Mouse (Mus musculus) stomach, embryonic 16.5 days (tissue): ENCODE results near the gene Hs3st6. TPM values are rescaled to one million over a fixed set of nuclear protein-coding genes. Genes with fewer than 3 reads are reported as not detected.
A peak's percentile ranks its signal among the peaks of the same experiment; 100 is the strongest.

Experiments used
- ATAC-seq: fragments of 200-750 bp; cut with Nextera tagmentation; 2 replicates; pipeline ENCODE4 v1.8.0; 2017; ENCODE audit warnings: moderate number of reproducible peaks, moderate TSS enrichment; ENCODE audit not compliant: insufficient read depth, low FRiP score
- H3K27ac ChIP-seq: fragments of 300-500 bp; sonication (generic); 2 replicates; pipeline ENCODE4 v1.5.1; 2014; ENCODE audit warnings: low read length
- H3K27me3 ChIP-seq: fragments of 300-500 bp; sonication (generic); 2 replicates; pipeline ENCODE4 v1.6.1; 2014; ENCODE audit warnings: low read length, control low read depth, mixed read lengths; ENCODE audit not compliant: control insufficient read depth, insufficient read depth
- H3K36me3 ChIP-seq: fragments of 300-500 bp; sonication (generic); 2 replicates; pipeline ENCODE4 v1.6.1; 2014; ENCODE audit warnings: low read length; ENCODE audit not compliant: control insufficient read depth, insufficient read depth
- H3K4me1 ChIP-seq: fragments of 300-500 bp; sonication (generic); 2 replicates; pipeline ENCODE4 v1.6.1; 2014; ENCODE audit warnings: low read length, control low read depth, mixed read lengths; ENCODE audit not compliant: control insufficient read depth, insufficient read depth
- H3K4me2 ChIP-seq: fragments of 300-500 bp; sonication (generic); 2 replicates; pipeline ENCODE4 v1.6.1; 2014; ENCODE audit warnings: low read depth, low read length, mixed read lengths
- H3K4me3 ChIP-seq: fragments of 300-500 bp; sonication (generic); replicated peaks from 2 replicates; pipeline ENCODE4 v1.5.1; 2014; ENCODE audit warnings: mild to moderate bottlenecking, low read length
- H3K9ac ChIP-seq: fragments of 300-500 bp; sonication (generic); 2 replicates; pipeline ENCODE4 v1.6.1; 2014; ENCODE audit warnings: low read length
- H3K9me3 ChIP-seq: fragments of 300-500 bp; sonication (generic); replicated peaks from 2 replicates; pipeline ENCODE4 v1.6.1; 2016; ENCODE audit warnings: low read length, control low read depth; ENCODE audit not compliant: control insufficient read depth
- WGBS: fragments of 180-500 bp; shearing (Covaris S2); extraction: QIAGEN DNeasy Blood & Tissue Kit; methylation state at CpG from one replicate; pipeline ENCODE4 v1.1.7; 2014; 5-methylcytosine and 5-hydroxymethylcytosine counted together
- polyA plus RNA-seq: library from polyadenylated mRNA; unstranded; fragments of >200 nt; fragmentation: Nextera tagmentation; extraction: Ambion mirVana; gene quantifications from 2 replicates; pipeline ENCODE4 v1.2.1, GENCODE M21; 2015

Gene Hs3st6
- polyA plus RNA-seq: 0.81 and 1.0 TPM in 2 replicates

- Histone ChIP-seq H3K27me3 (peaks cover 49% of the 10 kb centered on the region), H3K4me2 (peak within 1 kb of the TSS; percentile 98), H3K36me3 (no peaks in the 10 kb centered on the region), H3K4me1 (peaks cover 10% of the 10 kb centered on the region; the same call in 1 of the 2 replicates), H3K4me3 (peak within 1 kb of the TSS; percentile 58), H3K9me3 (no peaks in the 10 kb centered on the region), H3K9ac (peak within 1 kb of the TSS; percentile 60), H3K27ac (no peak within 1 kb of the TSS)
- peak; percentile 88 for ATAC-seq
- under 1% methylated on average over 73 of the region's 82 CpGs for WGBS
These were observed at the start of gene Hs3st6 for GRCm38 (mm10) chr17:24752415-24753394. Gene Hs3st6 (plus strand): TSS chr17:24752988.

- WGBS: 95% methylated on average over 3 of the region's 3 CpGs
- Histone ChIP-seq H3K9me3 (no peaks in the 10 kb centered on the region), H3K4me3 (no peak overlapping the region), H3K4me2 (no peak overlapping the region), H3K27me3 (no peaks in the 10 kb centered on the region), H3K4me1 (peaks cover 16% of the 10 kb centered on the region; the same call in 1 of the 2 replicates), H3K9ac (no peak overlapping the region), H3K36me3 (peaks cover 23% of the 10 kb centered on the region), H3K27ac (no peak overlapping the region)
- no peak for ATAC-seq
These were observed 47.0 kb upstream of the Hs3st6 start for GRCm38 (mm10) chr17:24705821-24706220.

GRCm38 (mm10) chr17:24706982-24707800 is 45.6 kb upstream of the Hs3st6 start, which contains the start of gene Tbl3:
Gene Tbl3 (minus strand): TSS chr17:24707660.
- Histone ChIP-seq H3K27ac (peak within 1 kb of the TSS; percentile 78), H3K36me3 (peaks cover 18% of the 10 kb centered on the region; the same call in 1 of the 2 replicates), H3K4me3 (peak within 1 kb of the TSS; percentile 78), H3K4me1 (peaks cover 16% of the 10 kb centered on the region; the same call in 1 of the 2 replicates), H3K9me3 (no peaks in the 10 kb centered on the region), H3K27me3 (no peaks in the 10 kb centered on the region), H3K4me2 (peak within 1 kb of the TSS; percentile 56), H3K9ac (peak within 1 kb of the TSS; percentile 81)
- peak; percentile 87 for ATAC-seq
- 3% methylated on average over 32 of the region's 32 CpGs for WGBS

- H3K4me2 ChIP-seq: peak overlapping the region; percentile 56
- H3K36me3 ChIP-seq: peaks cover 11% of the 10 kb centered on the region; the same call in 1 of the 2 replicates
- H3K27me3 ChIP-seq: no peaks in the 10 kb centered on the region
- H3K9me3 ChIP-seq: no peaks in the 10 kb centered on the region
- H3K4me3 ChIP-seq: peak overlapping the region; percentile 78
- peak; percentile 11; the same call in 1 of the 2 replicates for ATAC-seq
- H3K9ac ChIP-seq: peak overlapping the region; percentile 81
- H3K4me1 ChIP-seq: peaks cover 16% of the 10 kb centered on the region; the same call in 1 of the 2 replicates
- 4% methylated on average over 24 of the region's 24 CpGs for WGBS
- H3K27ac ChIP-seq: peak overlapping the region; percentile 78; the same call in 1 of the 2 replicates
These were observed 44.9 kb upstream of the Hs3st6 start for GRCm38 (mm10) chr17:24707801-24708425.

GRCm38 (mm10) chr17:24708646-24709045 is 44.1 kb upstream of the Hs3st6 start:
- no peak for ATAC-seq

GRCm38 (mm10) chr17:24715556-24715955 is 37.2 kb upstream of the Hs3st6 start:
- 75% methylated on average over 6 of the region's 6 CpGs for WGBS
- Histone ChIP-seq H3K4me2 (no peak overlapping the region), H3K9ac (no peak overlapping the region), H3K36me3 (0 out of 2 replicates have a peak, but pooled peaks cover 3% of the 10 kb centered on the region), H3K4me3 (no peak overlapping the region), H3K9me3 (no peaks in the 10 kb centered on the region), H3K27ac (no peak overlapping the region), H3K4me1 (no peaks in the 10 kb centered on the region), H3K27me3 (no peaks in the 10 kb centered on the region)
- no peak for ATAC-seq

More at GRCm38 (mm10) chr17:24708646-24709045, 44.1 kb upstream of the Hs3st6 start:
- H3K4me2 ChIP-seq: no peak overlapping the region
- H3K9me3 ChIP-seq: no peaks in the 10 kb centered on the region
- H3K36me3 ChIP-seq: peaks cover 9% of the 10 kb centered on the region; the same call in 1 of the 2 replicates
- no peaks in the 10 kb centered on the region for H3K27me3 ChIP-seq
- 0 out of 2 replicates have a peak overlapping the region, but pooled peaks have one; percentile 78 for H3K4me3 ChIP-seq
- no peak overlapping the region for H3K9ac ChIP-seq
- WGBS: 27% methylated on average over 2 of the region's 2 CpGs
- H3K27ac ChIP-seq: no peak overlapping the region
- H3K4me1 ChIP-seq: peaks cover 16% of the 10 kb centered on the region; the same call in 1 of the 2 replicates

- Histone ChIP-seq H3K9ac (no peak overlapping the region), H3K9me3 (no peaks in the 10 kb centered on the region), H3K36me3 (0 out of 2 replicates have a peak, but pooled peaks cover 3% of the 10 kb centered on the region), H3K4me1 (peaks cover 2% of the 10 kb centered on the region; the same call in 1 of the 2 replicates), H3K27me3 (no peaks in the 10 kb centered on the region), H3K27ac (no peak overlapping the region), H3K4me3 (no peak overlapping the region), H3K4me2 (no peak overlapping the region)
- WGBS: 97% methylated on average over 15 of the region's 15 CpGs
- no peak for ATAC-seq
These were observed 36.6 kb upstream of the Hs3st6 start for GRCm38 (mm10) chr17:24716166-24716682.

GRCm38 (mm10) chr17:24717943-24718342 is 34.8 kb upstream of the Hs3st6 start, which contains the start of the genes Rnf151 and Rps2:
Gene Rnf151 (minus strand): TSS chr17:24718063.
Gene Rps2 (plus strand): TSS chr17:24718116.
- H3K27me3 ChIP-seq: no peaks in the 10 kb centered on the region
- peak within 1 kb of the TSS; percentile 48 for H3K4me2 ChIP-seq
- H3K36me3 ChIP-seq: 0 out of 2 replicates have a peak, but pooled peaks cover 3% of the 10 kb centered on the region
- no peaks in the 10 kb centered on the region for H3K9me3 ChIP-seq
- no peak within 1 kb of the TSS for H3K27ac ChIP-seq
- H3K4me3 ChIP-seq: peak within 1 kb of the TSS; percentile 94
- WGBS: 91% methylated on average over 4 of the region's 4 CpGs
- peak within 1 kb of the TSS; percentile 95 for H3K9ac ChIP-seq
- no peak for ATAC-seq
- peaks cover 14% of the 10 kb centered on the region for H3K4me1 ChIP-seq
